In the genomic region with DNA sequence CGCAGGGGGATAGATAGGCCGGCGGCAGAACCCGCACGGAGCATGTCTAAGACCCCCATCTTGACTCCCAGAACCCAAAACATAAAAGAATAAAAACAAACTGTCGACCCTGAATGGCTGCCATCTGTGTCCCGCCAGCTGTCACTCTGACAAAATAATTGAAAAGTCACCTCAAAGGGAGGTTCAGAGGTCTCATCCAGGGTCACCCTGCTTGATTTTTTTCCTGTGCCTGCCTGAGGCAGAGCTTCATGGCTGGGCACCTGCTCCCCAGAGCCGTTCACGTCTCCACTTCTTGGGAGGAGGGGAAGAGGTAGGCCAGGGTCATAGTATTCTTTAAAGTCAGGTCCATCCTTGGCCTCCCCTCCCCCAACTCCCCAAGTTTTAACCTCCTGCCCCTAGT, we compare ENCODE assay signal across 14 mouse cellular contexts. TPM values are rescaled to one million over a fixed set of nuclear protein-coding genes. Genes with fewer than 3 reads are reported as not detected.
A peak's percentile ranks its signal among the peaks of the same experiment; 100 is the strongest.
DNase-seq lines count a peak whose midpoint lies in the region; ATAC-seq and TF ChIP-seq lines count a peak whose summit lies in the region.
"Had no signal": no experiment of that assay in that cellular context is flagged by ENCODE, and none has a peak within 500 bp of the region (broad histone marks: within the 10 kb centered on the region; RNA-seq: fewer than 3 reads in every experiment).

No protein-coding gene starts in this region.

- H3K27ac ChIP-seq in forebrain, embryonic 12.5 days: peak overlapping the region; percentile 36; the same call in 1 of the 2 replicates
- no peak overlapping the region for H3K27ac ChIP-seq in forebrain, embryonic 16.5 days (ENCODE audit: low read length)
- 0 out of 2 replicates have a peak overlapping the region, but pooled peaks have one; percentile 33 for H3K27ac ChIP-seq in hindbrain, embryonic 11.5 days (ENCODE audit: low read depth, low read length)
- H3K27ac ChIP-seq in hindbrain, postnatal 0 days: no peak overlapping the region
- H3K27ac ChIP-seq in midbrain, embryonic 10.5 days (replicated peaks): no peak overlapping the region
- H3K27ac ChIP-seq in midbrain, postnatal 0 days (ENCODE audit: low read depth, low read length): no peak overlapping the region
- H3K27ac ChIP-seq in neural tube, embryonic 12.5 days: no peak overlapping the region

- H3K27me3 ChIP-seq in forebrain, embryonic 12.5 days: no peaks in the 10 kb centered on the region
- H3K27me3 ChIP-seq in forebrain, embryonic 16.5 days (replicated peaks; ENCODE audit: control insufficient read depth, insufficient read depth, low read length): no peaks in the 10 kb centered on the region
- no peaks in the 10 kb centered on the region for H3K27me3 ChIP-seq in hindbrain, embryonic 11.5 days (ENCODE audit: control insufficient read depth, insufficient read depth, low read length)
- no peaks in the 10 kb centered on the region for H3K27me3 ChIP-seq in hindbrain, postnatal 0 days (ENCODE audit: insufficient read depth, low read length)
- no peaks in the 10 kb centered on the region for H3K27me3 ChIP-seq in midbrain, embryonic 10.5 days (ENCODE audit: low read depth, poor library complexity, severe bottlenecking)
- H3K27me3 ChIP-seq in midbrain, postnatal 0 days (ENCODE audit: insufficient read depth, low read length): no peaks in the 10 kb centered on the region
- no peaks in the 10 kb centered on the region for H3K27me3 ChIP-seq in neural tube, embryonic 12.5 days (replicated peaks)

- peak; percentile 52 for DNase-seq in hindbrain, embryonic 11.5 days (ENCODE audit: low spot score)
- DNase-seq in hindbrain, postnatal 0 days (ENCODE audit: low spot score): no peak
- DNase-seq in midbrain, embryonic 10.5 days (ENCODE audit: low spot score): peak; percentile 45
- no peak for DNase-seq in midbrain, postnatal 0 days (ENCODE audit: low spot score)
- no peak for DNase-seq in cerebellum, adult 9-10 months
- DNase-seq: adrenal gland, postnatal 36 days; liver; lung, postnatal 10 days had no signal

- ATAC-seq in forebrain, embryonic 12.5 days (ENCODE audit: low FRiP score): 0 out of 2 replicates have a peak, but pooled peaks have one; percentile 33
- ATAC-seq in forebrain, embryonic 16.5 days: no peak
- peak; percentile 74 for ATAC-seq in hindbrain, embryonic 11.5 days (ENCODE audit: low FRiP score)
- no peak for ATAC-seq in hindbrain, postnatal 0 days
- ATAC-seq in midbrain, postnatal 0 days (ENCODE audit: low FRiP score): no peak
- no peak for ATAC-seq in neural tube, embryonic 12.5 days (ENCODE audit: low FRiP score, low read depth)

- no peak overlapping the region for H3K4me2 ChIP-seq in forebrain, embryonic 12.5 days
- H3K4me2 ChIP-seq in forebrain, embryonic 16.5 days (ENCODE audit: low read length): no peak overlapping the region
- H3K4me2 ChIP-seq in hindbrain, embryonic 11.5 days (replicated peaks; ENCODE audit: low read depth, low read length): no peak overlapping the region
- H3K4me2 ChIP-seq in hindbrain, postnatal 0 days (ENCODE audit: low read depth, low read length): no peak overlapping the region
- no peak overlapping the region for H3K4me2 ChIP-seq in midbrain, postnatal 0 days (ENCODE audit: low read depth, low read length, poor library complexity, severe bottlenecking)
- peak overlapping the region; percentile 9 for H3K4me2 ChIP-seq in neural tube, embryonic 12.5 days (replicated peaks)

- 22% methylated on average over 9 of the region's 9 CpGs for WGBS in forebrain, embryonic 12.5 days
- WGBS in forebrain, embryonic 16.5 days: 31% methylated on average over 9 of the region's 9 CpGs
- 8% methylated on average over 9 of the region's 9 CpGs for WGBS in hindbrain, embryonic 11.5 days
- 18% methylated on average over 9 of the region's 9 CpGs for WGBS in hindbrain, postnatal 0 days
- 18% methylated on average over 9 of the region's 9 CpGs for WGBS in midbrain, embryonic 10.5 days
- WGBS in midbrain, postnatal 0 days: 14% methylated on average over 9 of the region's 9 CpGs
- WGBS in neural tube, embryonic 12.5 days: 13% methylated on average over 9 of the region's 9 CpGs

- 0 out of 2 replicates have a peak, but pooled peaks cover 4% of the 10 kb centered on the region for H3K36me3 ChIP-seq in forebrain, embryonic 12.5 days (replicated peaks)
- no peaks in the 10 kb centered on the region for H3K36me3 ChIP-seq in forebrain, embryonic 16.5 days (ENCODE audit: control insufficient read depth, insufficient read depth)
- H3K36me3 ChIP-seq in hindbrain, embryonic 11.5 days (ENCODE audit: control insufficient read depth, insufficient read depth, low read length): no peaks in the 10 kb centered on the region
- H3K36me3 ChIP-seq in hindbrain, postnatal 0 days (ENCODE audit: insufficient read depth, low read length): 0 out of 2 replicates have a peak, but pooled peaks cover 4% of the 10 kb centered on the region
- peaks cover 14% of the 10 kb centered on the region for H3K36me3 ChIP-seq in midbrain, embryonic 10.5 days
- H3K36me3 ChIP-seq in midbrain, postnatal 0 days (ENCODE audit: insufficient read depth, low read length): peaks cover 3% of the 10 kb centered on the region; the same call in 1 of the 2 replicates
- no peaks in the 10 kb centered on the region for H3K36me3 ChIP-seq in neural tube, embryonic 12.5 days

- TF ChIP-seq CTCF in hindbrain, postnatal 0 days (IDR thresholded peaks at IDR 0.05; ENCODE audit: low read depth): no peak
- TF ChIP-seq CTCF in midbrain, postnatal 0 days (IDR thresholded peaks at IDR 0.05): no peak

- peaks cover 83% of the 10 kb centered on the region for H3K4me1 ChIP-seq in forebrain, embryonic 12.5 days
- peaks cover 64% of the 10 kb centered on the region for H3K4me1 ChIP-seq in forebrain, embryonic 16.5 days (replicated peaks; ENCODE audit: control insufficient read depth, insufficient read depth, low read length)
- H3K4me1 ChIP-seq in hindbrain, embryonic 11.5 days (replicated peaks; ENCODE audit: control insufficient read depth, insufficient read depth, low read length): peaks cover 25% of the 10 kb centered on the region
- H3K4me1 ChIP-seq in hindbrain, postnatal 0 days (ENCODE audit: insufficient read depth, low read length): peaks cover 42% of the 10 kb centered on the region
- peaks cover 84% of the 10 kb centered on the region for H3K4me1 ChIP-seq in midbrain, embryonic 10.5 days
- H3K4me1 ChIP-seq in midbrain, postnatal 0 days (ENCODE audit: insufficient read depth, low read length): peaks cover 31% of the 10 kb centered on the region
- peaks cover 82% of the 10 kb centered on the region for H3K4me1 ChIP-seq in neural tube, embryonic 12.5 days

- no peaks in the 10 kb centered on the region for H3K9me3 ChIP-seq in forebrain, embryonic 12.5 days
- H3K9me3 ChIP-seq in forebrain, embryonic 16.5 days (ENCODE audit: control insufficient read depth, low read length): no peaks in the 10 kb centered on the region
- no peaks in the 10 kb centered on the region for H3K9me3 ChIP-seq in hindbrain, embryonic 11.5 days (ENCODE audit: control insufficient read depth, low read length)
- H3K9me3 ChIP-seq in hindbrain, postnatal 0 days (ENCODE audit: low read length): no peaks in the 10 kb centered on the region
- no peaks in the 10 kb centered on the region for H3K9me3 ChIP-seq in midbrain, embryonic 10.5 days (replicated peaks)
- no peaks in the 10 kb centered on the region for H3K9me3 ChIP-seq in midbrain, postnatal 0 days (ENCODE audit: low read length)
- no peaks in the 10 kb centered on the region for H3K9me3 ChIP-seq in neural tube, embryonic 12.5 days
- H3K9me3 ChIP-seq: G1E had no signal

- H3K9ac ChIP-seq in forebrain, embryonic 12.5 days: no peak overlapping the region
- no peak overlapping the region for H3K9ac ChIP-seq in forebrain, embryonic 16.5 days (replicated peaks; ENCODE audit: low read depth, low read length)
- H3K9ac ChIP-seq in hindbrain, embryonic 11.5 days (ENCODE audit: low read depth, low read length): no peak overlapping the region
- H3K9ac ChIP-seq in hindbrain, postnatal 0 days (replicated peaks; ENCODE audit: low read length): no peak overlapping the region
- H3K9ac ChIP-seq in midbrain, postnatal 0 days (replicated peaks; ENCODE audit: low read length, poor library complexity, severe bottlenecking): no peak overlapping the region
- H3K9ac ChIP-seq in neural tube, embryonic 12.5 days: no peak overlapping the region

- H3K4me3 ChIP-seq in forebrain, embryonic 12.5 days (replicated peaks): no peak overlapping the region
- no peak overlapping the region for H3K4me3 ChIP-seq in forebrain, embryonic 16.5 days (replicated peaks; ENCODE audit: low read length)
- no peak overlapping the region for H3K4me3 ChIP-seq in hindbrain, embryonic 11.5 days (ENCODE audit: low read depth, low read length)
- no peak overlapping the region for H3K4me3 ChIP-seq in hindbrain, postnatal 0 days (ENCODE audit: low read length)
- H3K4me3 ChIP-seq in midbrain, embryonic 10.5 days: no peak overlapping the region
- H3K4me3 ChIP-seq in midbrain, postnatal 0 days (ENCODE audit: low read depth, low read length): no peak overlapping the region
- no peak overlapping the region for H3K4me3 ChIP-seq in neural tube, embryonic 12.5 days
- H3K4me3 ChIP-seq: erythroblast, embryonic 14.5 days; myocyte had no signal

RNA-seq across cellular contexts. Expression of gene Reep3, which starts 7.8 kb away (rescaled TPM):
- polyA plus RNA-seq in forebrain, embryonic 12.5 days (2016; fragmentation: Nextera tagmentation; extraction: Ambion mirVana): 43.8 and 46.9 TPM in 2 replicates
- 34.9 and 39.3 TPM in 2 replicates for polyA plus RNA-seq in forebrain, embryonic 16.5 days (2015; fragmentation: Nextera tagmentation; extraction: Ambion mirVana)
- polyA plus RNA-seq in hindbrain, embryonic 11.5 days (2014; fragmentation: Nextera tagmentation; extraction: Ambion mirVana): 46.4 and 53.8 TPM in 2 replicates
- total RNA-seq in hindbrain, postnatal 0 days (2014; rRNA removed): 33.9 and 35.5 TPM in 2 replicates
- 36.2 and 37.5 TPM in 2 replicates for polyA plus RNA-seq in hindbrain, postnatal 0 days (2015; fragmentation: Nextera tagmentation; extraction: Ambion mirVana)
- polyA plus RNA-seq in midbrain, embryonic 10.5 days (2016; fragmentation: Nextera tagmentation; extraction: Ambion mirVana): 31.7 and 36.7 TPM in 2 replicates
- 28.1 and 30.0 TPM in 2 replicates for total RNA-seq in midbrain, postnatal 0 days (2014; rRNA removed)
- polyA plus RNA-seq in midbrain, postnatal 0 days (2015; fragmentation: Nextera tagmentation; extraction: Ambion mirVana): 26.6 and 26.7 TPM in 2 replicates
- 57.5 and 62.1 TPM in 2 replicates for polyA plus RNA-seq in neural tube, embryonic 12.5 days (2016; fragmentation: Nextera tagmentation; extraction: Ambion mirVana)

RNA-seq across cellular contexts. Expression of gene Jmjd1c, which starts 8.6 kb away (rescaled TPM):
- 50.3 and 58.6 TPM in 2 replicates for polyA plus RNA-seq in forebrain, embryonic 12.5 days (2016; fragmentation: Nextera tagmentation; extraction: Ambion mirVana)
- 51.8 and 55.2 TPM in 2 replicates for polyA plus RNA-seq in forebrain, embryonic 16.5 days (2015; fragmentation: Nextera tagmentation; extraction: Ambion mirVana)
- polyA plus RNA-seq in hindbrain, embryonic 11.5 days (2014; fragmentation: Nextera tagmentation; extraction: Ambion mirVana): 55.0 and 63.8 TPM in 2 replicates
- total RNA-seq in hindbrain, postnatal 0 days (2014; rRNA removed): 53.7 and 54.1 TPM in 2 replicates
- polyA plus RNA-seq in hindbrain, postnatal 0 days (2015; fragmentation: Nextera tagmentation; extraction: Ambion mirVana): 45.4 and 45.6 TPM in 2 replicates
- 27.1 and 28.4 TPM in 2 replicates for polyA plus RNA-seq in midbrain, embryonic 10.5 days (2016; fragmentation: Nextera tagmentation; extraction: Ambion mirVana)
- 63.8 and 74.6 TPM in 2 replicates for total RNA-seq in midbrain, postnatal 0 days (2014; rRNA removed)
- polyA plus RNA-seq in midbrain, postnatal 0 days (2015; fragmentation: Nextera tagmentation; extraction: Ambion mirVana): 33.8 and 45.1 TPM in 2 replicates
- polyA plus RNA-seq in neural tube, embryonic 12.5 days (2016; fragmentation: Nextera tagmentation; extraction: Ambion mirVana): 63.8 and 63.9 TPM in 2 replicates

Comparison
In these comparisons a context has a peak if more than half of its experiments do, and no peak if none do; other contexts are left out.
1. ATAC-seq: peak in forebrain, embryonic 12.5 days (single experiment) and hindbrain, embryonic 11.5 days (single experiment); none in forebrain, embryonic 16.5 days (single experiment), hindbrain, postnatal 0 days (single experiment), midbrain, postnatal 0 days (single experiment) and neural tube, embryonic 12.5 days (single experiment).
2. H3K27ac ChIP-seq: peak in forebrain, embryonic 12.5 days (single experiment) and hindbrain, embryonic 11.5 days (single experiment); none in forebrain, embryonic 16.5 days (single experiment), hindbrain, postnatal 0 days (single experiment), midbrain, embryonic 10.5 days (single experiment), midbrain, postnatal 0 days (single experiment) and neural tube, embryonic 12.5 days (single experiment).
3. DNase-seq: peak in hindbrain, embryonic 11.5 days (single experiment) and midbrain, embryonic 10.5 days (single experiment); none in hindbrain, postnatal 0 days (single experiment), midbrain, postnatal 0 days (single experiment) and cerebellum, adult 9-10 months (single experiment).